Mouse (Mus musculus) embryonic facial prominence, embryonic 11.5 days (tissue): ENCODE measurements around the gene Chp1. TPM values are rescaled to one million over a fixed set of nuclear protein-coding genes. Genes with fewer than 3 reads are reported as not detected.
"Not testable (repeated sequence)": the region's sequence is repeated elsewhere in the genome, so short reads cannot be mapped to it uniquely, and the experiment has no call there.

Experiments
- ATAC-seq: fragments of 200-750 bp; cut with Nextera tagmentation; replicated peaks from 2 replicates; pipeline ENCODE4 v1.8.0; 2017; ENCODE audit warnings: low read depth; ENCODE audit not compliant: insufficient number of reproducible peaks, low FRiP score, low TSS enrichment
- DNase-seq: peaks from one replicate; pipeline ENCODE4 v3.0.0-alpha.2; 2015; ENCODE audit warnings: low spot score
- H3K27ac ChIP-seq: fragments of 300-500 bp; sonication (generic); replicated peaks from 2 replicates; pipeline ENCODE4 v1.5.1; 2014; ENCODE audit warnings: mild to moderate bottlenecking, low read depth, low read length, control low read depth
- H3K27me3 ChIP-seq: fragments of 300-500 bp; sonication (generic); 2 replicates; pipeline ENCODE4 v1.6.1; 2014; ENCODE audit warnings: mild to moderate bottlenecking, low read length, moderate library complexity, mixed read lengths; ENCODE audit not compliant: control insufficient read depth, insufficient read depth
- H3K36me3 ChIP-seq: fragments of 300-500 bp; sonication (generic); replicated peaks from 2 replicates; pipeline ENCODE4 v1.6.1; 2014; ENCODE audit warnings: low read depth, mild to moderate bottlenecking, low read length, moderate library complexity, mixed read lengths; ENCODE audit not compliant: control insufficient read depth, insufficient read depth
- H3K4me1 ChIP-seq: fragments of 300-500 bp; sonication (generic); 2 replicates; pipeline ENCODE4 v1.6.1; 2014; ENCODE audit warnings: low read length, mixed read lengths; ENCODE audit not compliant: control insufficient read depth, insufficient read depth
- H3K4me2 ChIP-seq: fragments of 300-500 bp; sonication (generic); 2 replicates; pipeline ENCODE4 v1.6.1; 2014; ENCODE audit warnings: low read depth, mild to moderate bottlenecking, control low read depth, low read length, moderate library complexity
- H3K4me3 ChIP-seq: fragments of 300-500 bp; sonication (generic); 2 replicates; pipeline ENCODE4 v1.5.1; 2014; ENCODE audit warnings: low read depth, low read length, control low read depth
- H3K9ac ChIP-seq: fragments of 300-500 bp; sonication (generic); replicated peaks from 2 replicates; pipeline ENCODE4 v1.6.1; 2014; ENCODE audit warnings: mild to moderate bottlenecking, control low read depth, low read length
- H3K9me3 ChIP-seq: fragments of 300-500 bp; sonication (generic); replicated peaks from 2 replicates; pipeline ENCODE4 v1.6.1; 2016; ENCODE audit warnings: mild to moderate bottlenecking, low read length, inconsistent platforms, mixed read lengths; ENCODE audit not compliant: control insufficient read depth
- WGBS: fragments of 180-500 bp; shearing (Covaris S2); extraction: QIAGEN DNeasy Blood & Tissue Kit; methylation state at CpG from one replicate; pipeline ENCODE4 v1.1.7; 2014; 5-methylcytosine and 5-hydroxymethylcytosine counted together
- polyA plus RNA-seq: library from polyadenylated mRNA; unstranded; fragments of >200 nt; fragmentation: Nextera tagmentation; extraction: Ambion mirVana; gene quantifications from 2 replicates; pipeline ENCODE4 v1.2.1, GENCODE M21; 2014

Gene Chp1
- polyA plus RNA-seq, 1 experiment from 2014 or later: 74.4 TPM

DNA sequence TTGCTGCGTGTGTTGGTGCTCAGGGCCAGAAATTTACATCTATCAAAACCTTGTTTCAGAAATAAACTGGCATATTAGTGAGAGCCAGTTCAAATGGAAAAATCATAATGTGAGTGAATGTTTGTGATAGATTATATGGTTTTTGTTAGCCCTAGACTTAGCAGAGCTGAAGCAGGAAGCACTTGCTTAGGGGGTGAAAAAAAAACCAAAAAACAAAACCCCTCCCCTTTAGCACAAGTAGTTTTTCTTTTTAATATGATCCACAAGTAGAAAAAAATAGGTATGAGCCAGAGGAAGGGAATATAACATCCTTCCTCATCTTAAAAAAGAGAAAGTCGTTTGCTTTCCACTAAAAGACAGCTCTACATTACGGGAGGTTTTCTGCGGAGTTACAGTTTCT is 47.8 kb downstream of the Chp1 start:
- WGBS: 60% methylated on average over 4 of the region's 4 CpGs
- Histone ChIP-seq H3K9ac (peak overlapping the region; percentile 94), H3K4me3 (peak overlapping the region; percentile 95), H3K4me2 (peak overlapping the region; percentile 54), H3K27me3 (no peaks in the 10 kb centered on the region), H3K36me3 (peaks cover 4% of the 10 kb centered on the region), H3K9me3 (no peaks in the 10 kb centered on the region), H3K4me1 (no peaks in the 10 kb centered on the region), H3K27ac (no peak overlapping the region)
- no peak for DNase-seq
- ATAC-seq: no peak

DNA sequence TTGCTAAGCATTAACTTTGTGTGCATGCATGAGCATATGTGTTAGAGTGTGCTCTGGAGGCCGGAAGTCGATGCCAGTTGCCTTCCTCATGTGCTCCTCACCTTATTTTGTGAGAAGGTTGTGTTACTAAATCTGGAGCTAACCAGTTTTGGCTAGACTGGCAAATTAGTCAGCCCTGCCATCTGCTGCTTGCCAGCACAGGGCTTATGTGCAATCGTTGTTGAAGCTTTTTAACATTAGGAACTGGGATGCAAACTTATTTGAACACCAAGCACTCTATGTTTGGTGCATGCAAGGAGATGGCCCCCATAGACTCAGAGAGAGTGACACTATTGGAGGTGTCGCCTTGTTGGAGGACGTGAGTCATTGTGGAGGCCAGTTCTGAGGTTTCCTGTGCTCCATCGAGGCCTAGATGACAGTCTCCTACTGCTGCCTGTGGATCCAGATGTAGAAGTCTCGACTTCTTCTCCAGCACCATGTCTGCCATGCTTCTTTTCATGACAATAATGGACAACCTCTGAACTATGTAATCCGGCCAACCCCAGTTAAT is 49.4 kb downstream of the Chp1 start:
- H3K36me3 ChIP-seq: peaks cover 7% of the 10 kb centered on the region
- no peak overlapping the region for H3K9ac ChIP-seq
- H3K4me3 ChIP-seq: no peak overlapping the region
- no peaks in the 10 kb centered on the region for H3K27me3 ChIP-seq
- no peaks in the 10 kb centered on the region for H3K4me1 ChIP-seq
- DNase-seq (no peak), ATAC-seq (no peak)
- no peaks in the 10 kb centered on the region for H3K9me3 ChIP-seq
- H3K27ac ChIP-seq: no peak overlapping the region
- no peak overlapping the region for H3K4me2 ChIP-seq
- WGBS: 94% methylated on average over 8 of the region's 8 CpGs

DNA sequence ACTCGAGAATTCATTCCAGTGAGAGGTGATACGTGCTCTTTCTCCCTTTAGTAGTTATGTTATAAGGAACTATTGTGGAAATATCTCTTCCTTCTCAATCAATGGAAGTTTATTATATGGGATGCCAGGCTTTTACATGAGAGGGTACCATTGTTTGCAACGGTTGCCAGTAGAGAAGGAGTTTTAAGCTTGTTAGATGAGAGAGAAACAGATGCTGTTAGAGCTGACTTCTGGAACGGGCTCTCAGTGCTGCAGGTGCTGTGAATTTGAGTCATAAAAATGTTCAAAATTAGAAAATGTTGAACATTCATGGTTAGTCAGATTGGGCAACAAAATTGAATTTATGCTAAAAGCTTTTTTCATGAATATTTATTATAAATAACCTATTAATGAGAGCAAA is 53.5 kb downstream of the Chp1 start:
- ATAC-seq (no peak), DNase-seq (no peak)
- no peak overlapping the region for H3K4me3 ChIP-seq
- H3K9me3 ChIP-seq: no peaks in the 10 kb centered on the region
- no peak overlapping the region for H3K27ac ChIP-seq
- H3K9ac ChIP-seq: no peak overlapping the region
- H3K36me3 ChIP-seq: peaks cover 7% of the 10 kb centered on the region
- WGBS: 88% methylated on average over 4 of the region's 4 CpGs
- H3K4me2 ChIP-seq: no peak overlapping the region
- no peaks in the 10 kb centered on the region for H3K27me3 ChIP-seq
- no peaks in the 10 kb centered on the region for H3K4me1 ChIP-seq

DNA sequence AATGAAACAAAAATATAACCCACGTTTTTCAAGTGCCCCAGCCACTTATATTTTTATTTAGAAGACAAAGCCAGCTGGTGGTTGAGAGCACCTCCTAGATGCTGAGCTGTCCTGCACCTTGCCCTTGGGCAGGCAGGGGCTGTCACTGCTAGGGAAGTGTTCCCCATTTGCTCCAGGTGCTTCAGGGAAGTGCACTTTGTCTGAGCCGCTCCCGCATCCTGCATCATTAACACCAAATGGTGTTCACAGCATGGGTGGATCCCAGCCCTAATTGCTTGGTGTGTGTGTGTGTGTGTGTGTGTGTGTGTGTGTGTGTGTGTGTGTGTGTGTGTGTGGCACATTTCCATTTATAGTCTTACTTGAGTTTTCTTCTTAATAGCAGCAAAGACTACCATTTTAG is 54.1 kb downstream of the Chp1 start:
- ATAC-seq, DNase-seq, H3K4me3 ChIP-seq, H3K9ac ChIP-seq, H3K36me3 ChIP-seq, H3K27me3 ChIP-seq, H3K27ac ChIP-seq, H3K4me2 ChIP-seq, H3K4me1 ChIP-seq, H3K9me3 ChIP-seq: not testable (repeated sequence)
- 70% methylated on average over 3 of the region's 3 CpGs for WGBS

GRCm38 (mm10) chr2:119602488-119602887 is 55.0 kb downstream of the Chp1 start:
- Histone ChIP-seq H3K36me3 (peaks cover 5% of the 10 kb centered on the region), H3K27ac (no peak overlapping the region), H3K27me3 (no peaks in the 10 kb centered on the region), H3K4me2 (no peak overlapping the region), H3K9ac (no peak overlapping the region), H3K9me3 (no peaks in the 10 kb centered on the region), H3K4me3 (no peak overlapping the region), H3K4me1 (no peaks in the 10 kb centered on the region)
- 83% methylated on average over 1 of the region's 1 CpGs for WGBS
- ATAC-seq (no peak), DNase-seq (no peak)

- H3K9ac ChIP-seq: no peak overlapping the region
- no peak overlapping the region for H3K4me3 ChIP-seq
- no peak overlapping the region for H3K4me2 ChIP-seq
- no peaks in the 10 kb centered on the region for H3K4me1 ChIP-seq
- H3K9me3 ChIP-seq: no peaks in the 10 kb centered on the region
- ATAC-seq (no peak), DNase-seq (no peak)
- no peak overlapping the region for H3K27ac ChIP-seq
- 81% methylated on average over 2 of the region's 2 CpGs for WGBS
- no peaks in the 10 kb centered on the region for H3K27me3 ChIP-seq
- H3K36me3 ChIP-seq: peaks cover 5% of the 10 kb centered on the region
Observed at GRCm38 (mm10) chr2:119603909-119604308, 56.4 kb downstream of the Chp1 start.

GRCm38 (mm10) chr2:119605361-119605973 is 58.0 kb downstream of the Chp1 start:
- WGBS: 86% methylated on average over 6 of the region's 6 CpGs
- DNase-seq: no peak
- no peaks in the 10 kb centered on the region for H3K27me3 ChIP-seq
- no peak overlapping the region for H3K9ac ChIP-seq
- no peak overlapping the region for H3K27ac ChIP-seq
- H3K4me3 ChIP-seq: no peak overlapping the region
- no peak overlapping the region for H3K4me2 ChIP-seq
- H3K4me1 ChIP-seq: no peaks in the 10 kb centered on the region
- ATAC-seq: no peak
- peaks cover 5% of the 10 kb centered on the region for H3K36me3 ChIP-seq
- no peaks in the 10 kb centered on the region for H3K9me3 ChIP-seq

- ATAC-seq: no peak
- no peak overlapping the region for H3K4me2 ChIP-seq
- H3K4me1 ChIP-seq: no peaks in the 10 kb centered on the region
- H3K27me3 ChIP-seq: no peaks in the 10 kb centered on the region
- no peak overlapping the region for H3K9ac ChIP-seq
- WGBS: 95% methylated on average over 4 of the region's 4 CpGs
- H3K36me3 ChIP-seq: peaks cover 2% of the 10 kb centered on the region
- H3K4me3 ChIP-seq: no peak overlapping the region
- no peak for DNase-seq
- no peak overlapping the region for H3K27ac ChIP-seq
- H3K9me3 ChIP-seq: no peaks in the 10 kb centered on the region
Observed at GRCm38 (mm10) chr2:119607023-119607422, 59.5 kb downstream of the Chp1 start.
